In the genomic region with DNA sequence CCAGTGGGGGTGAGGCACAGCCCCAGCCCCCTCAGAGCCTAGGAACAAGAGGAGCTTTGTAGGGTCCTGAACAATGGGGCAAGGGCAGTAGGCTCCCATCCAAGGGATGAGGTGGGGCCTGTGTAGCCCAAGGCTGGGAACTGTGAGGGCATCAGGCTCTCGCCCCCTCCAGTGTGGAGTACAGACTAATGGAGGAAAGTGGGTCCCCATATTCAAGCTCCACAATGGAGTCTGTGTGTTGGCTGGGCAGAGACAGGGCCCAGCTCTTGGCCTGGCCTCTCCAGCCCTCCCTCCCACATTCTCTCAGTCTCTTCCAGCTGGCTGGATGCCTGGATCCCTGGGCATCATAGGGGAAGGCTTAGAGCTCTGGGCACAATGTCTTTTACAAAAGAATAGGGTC, we compare ENCODE assay signal across 10 mouse cellular contexts. TPM values are rescaled to one million over a fixed set of nuclear protein-coding genes. Genes with fewer than 3 reads are reported as not detected.
A peak's percentile ranks its signal among the peaks of the same experiment; 100 is the strongest.
DNase-seq lines count a peak whose midpoint lies in the region; ATAC-seq lines count a peak whose summit lies in the region.
"Had no signal": no experiment of that assay in that cellular context is flagged by ENCODE, and none has a peak within 500 bp of the region (broad histone marks: within the 10 kb centered on the region; RNA-seq: fewer than 3 reads in every experiment).

No protein-coding gene starts in this region.

- no peaks in the 10 kb centered on the region for H3K9me3 ChIP-seq in forebrain, embryonic 15.5 days
- no peaks in the 10 kb centered on the region for H3K9me3 ChIP-seq in neural tube, embryonic 15.5 days (replicated peaks)
- H3K9me3 ChIP-seq: limb, embryonic 15.5 days had no signal

- peak overlapping the region; percentile 91 for H3K27ac ChIP-seq in forebrain, embryonic 15.5 days (replicated peaks)
- H3K27ac ChIP-seq in neural tube, embryonic 15.5 days (replicated peaks) = peak overlapping the region; percentile 88
- H3K27ac ChIP-seq: limb, embryonic 15.5 days had no signal

- ATAC-seq in forebrain, embryonic 15.5 days (replicated peaks) = peak; percentile 84
- ATAC-seq in neural tube, embryonic 15.5 days (ENCODE audit: low FRiP score) = peak; percentile 70

- H3K27me3 ChIP-seq in forebrain, embryonic 15.5 days = no peaks in the 10 kb centered on the region
- no peaks in the 10 kb centered on the region for H3K27me3 ChIP-seq in neural tube, embryonic 15.5 days (replicated peaks)

- no peak overlapping the region for H3K9ac ChIP-seq in forebrain, embryonic 15.5 days (replicated peaks)
- H3K9ac ChIP-seq in neural tube, embryonic 15.5 days (replicated peaks) = peak overlapping the region; percentile 31
- H3K9ac ChIP-seq: limb, embryonic 15.5 days had no signal

- DNase-seq in adrenal gland, postnatal 25 days = peak; percentile 43
- no peak for DNase-seq in adrenal gland, adult 8-10 months
- DNase-seq in cerebellum, adult 11 months = peak; percentile 76
- peak; percentile 85 to 89 for DNase-seq in layer of hippocampus, postnatal 10 days (ENCODE audit: low spot score in 2 of 2)
- DNase-seq in urinary bladder, postnatal 14 days (ENCODE audit: low spot score) = no peak
- no peak for DNase-seq in urinary bladder, adult 18-20 months (ENCODE audit: low spot score in 2 of 2)

- H3K36me3 ChIP-seq in forebrain, embryonic 15.5 days = no peaks in the 10 kb centered on the region
- H3K36me3 ChIP-seq in neural tube, embryonic 15.5 days = 0 out of 2 replicates have a peak, but pooled peaks cover 4% of the 10 kb centered on the region
- H3K36me3 ChIP-seq: limb, embryonic 15.5 days had no signal

- H3K4me1 ChIP-seq in forebrain, embryonic 15.5 days = peaks cover 66% of the 10 kb centered on the region
- peaks cover 55% of the 10 kb centered on the region for H3K4me1 ChIP-seq in neural tube, embryonic 15.5 days

- 0% methylated on average over 1 of the region's 1 CpGs for WGBS in forebrain, embryonic 15.5 days
- 18% methylated on average over 1 of the region's 1 CpGs for WGBS in neural tube, embryonic 15.5 days

- H3K4me3 ChIP-seq in forebrain, embryonic 15.5 days = peak overlapping the region; percentile 34
- peak overlapping the region; percentile 35 for H3K4me3 ChIP-seq in neural tube, embryonic 15.5 days (replicated peaks)

- peak overlapping the region; percentile 51 for H3K4me2 ChIP-seq in forebrain, embryonic 15.5 days (replicated peaks)
- H3K4me2 ChIP-seq in neural tube, embryonic 15.5 days = peak overlapping the region; percentile 66

RNA-seq across cellular contexts. Expression of gene Ttyh1, which starts 4.5 kb away (rescaled TPM):
- 2.0 and 2.3 TPM in 2 replicates for total RNA-seq in adrenal gland, postnatal 25 days (2021)
- 1 to 10 TPM in 3 of 4 experiments, under 1 TPM in 1; 0.80 to 2.0 (median 1.6) TPM for total RNA-seq in adrenal gland, adult 8-10 months (2022)
- 105 and 106 TPM in 2 replicates for polyA plus RNA-seq in forebrain, embryonic 15.5 days (2015; fragmentation: Nextera tagmentation; extraction: Ambion mirVana)
- 100 to 1,000 TPM; 610 to 702 TPM for total RNA-seq in layer of hippocampus, postnatal 10 days (2021)
- 127 and 155 TPM in 2 replicates for polyA plus RNA-seq in neural tube, embryonic 15.5 days (2015; fragmentation: Nextera tagmentation; extraction: Ambion mirVana)
- total RNA-seq: common myeloid progenitor, adult 5-6 weeks had no signal

RNA-seq across cellular contexts. Expression of gene Leng8, which starts 13.1 kb away (rescaled TPM):
- 131 and 169 TPM in 2 replicates for total RNA-seq in adrenal gland, postnatal 25 days (2021)
- 100 to 1,000 TPM in 3 of 4 experiments, 10 to 100 TPM in 1; 83.9 to 238 (median 155) TPM for total RNA-seq in adrenal gland, adult 8-10 months (2022)
- 78.8 and 85.9 TPM in 2 replicates for polyA plus RNA-seq in forebrain, embryonic 15.5 days (2015; fragmentation: Nextera tagmentation; extraction: Ambion mirVana)
- 100 to 1,000 TPM; 164 to 177 TPM for total RNA-seq in layer of hippocampus, postnatal 10 days (2021)
- 71.3 and 77.4 TPM in 2 replicates for polyA plus RNA-seq in neural tube, embryonic 15.5 days (2015; fragmentation: Nextera tagmentation; extraction: Ambion mirVana)

RNA-seq across cellular contexts. Expression of gene Leng9, which starts 26.4 kb away (rescaled TPM):
- total RNA-seq in adrenal gland, postnatal 25 days (2021) = 11.5 and 12.2 TPM in 2 replicates
- total RNA-seq in adrenal gland, adult 8-10 months (2022) = 10 to 100 TPM in 3 of 4 experiments, 1 to 10 TPM in 1; 9.7 to 13.0 (median 11.5) TPM
- polyA plus RNA-seq in forebrain, embryonic 15.5 days (2015; fragmentation: Nextera tagmentation; extraction: Ambion mirVana) = 4.8 and 5.7 TPM in 2 replicates
- 1 to 10 TPM; 4.2 to 5.0 TPM for total RNA-seq in layer of hippocampus, postnatal 10 days (2021)
- 6.6 TPM in 2 replicates for polyA plus RNA-seq in neural tube, embryonic 15.5 days (2015; fragmentation: Nextera tagmentation; extraction: Ambion mirVana)

RNA-seq across cellular contexts. Expression of gene Cdc42ep5, which starts 40.9 kb away (rescaled TPM):
- total RNA-seq in adrenal gland, postnatal 25 days (2021) = 42.7 and 45.5 TPM in 2 replicates
- 10 to 100 TPM; 26.9 to 41.0 (median 37.1) TPM for total RNA-seq in adrenal gland, adult 8-10 months (2022)
- 4.1 and 6.0 TPM in 2 replicates for polyA plus RNA-seq in forebrain, embryonic 15.5 days (2015; fragmentation: Nextera tagmentation; extraction: Ambion mirVana)
- 1 to 10 TPM; 1.7 to 2.6 TPM for total RNA-seq in layer of hippocampus, postnatal 10 days (2021)
- polyA plus RNA-seq in neural tube, embryonic 15.5 days (2015; fragmentation: Nextera tagmentation; extraction: Ambion mirVana) = 7.9 and 15.5 TPM in 2 replicates

Comparison
In these comparisons a context has a peak if more than half of its experiments do, and no peak if none do; other contexts are left out.
1. DNase-seq: peak in adrenal gland, postnatal 25 days (single experiment), cerebellum, adult 11 months (single experiment) and layer of hippocampus, postnatal 10 days (2 of 2); none in adrenal gland, adult 8-10 months (single experiment), urinary bladder, postnatal 14 days (single experiment) and urinary bladder, adult 18-20 months (0 of 2).
2. RNA of gene Ttyh1, which starts 4.5 kb away (total RNA-seq): 610 to 702 TPM in layer of hippocampus, postnatal 10 days; 2.0 to 2.3 TPM in adrenal gland, postnatal 25 days and 0.80 to 2.0 TPM in adrenal gland, adult 8-10 months; every median in the first group is over 100 times any median in the second.